Mouse (Mus musculus): ENCODE measurements around the gene Eml6.

DNA sequence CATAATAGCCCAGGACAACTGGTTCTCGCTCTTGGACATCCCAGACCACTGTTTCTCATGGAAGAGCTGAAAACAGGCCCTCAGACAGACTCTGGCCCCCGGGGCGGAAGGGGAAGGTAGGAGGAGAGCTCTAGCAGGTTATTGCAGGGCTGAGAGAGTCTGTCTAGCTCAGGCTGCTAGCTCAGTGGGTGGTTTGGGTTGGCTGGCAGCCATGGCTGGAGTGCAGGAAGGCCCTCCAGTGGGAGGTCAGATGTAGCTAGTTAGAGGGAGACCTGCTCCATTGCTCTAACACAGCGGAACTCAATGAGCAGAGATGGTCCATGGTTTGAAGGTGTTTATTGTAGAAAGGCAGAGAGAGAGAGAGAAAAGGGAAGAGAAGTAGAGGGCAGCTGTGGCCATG, 112.7 kb downstream of the Eml6 start:
- TF ChIP-seq CTCF (IDR thresholded peaks at IDR 0.05; ENCODE audit: control insufficient read depth, insufficient read depth, insufficient read length) (no peak), MYOG (IDR thresholded peaks at IDR 0.05; ENCODE audit: control insufficient read depth, extremely low read depth, insufficient read length) (no peak), CEBPB (IDR thresholded peaks at IDR 0.05; ENCODE audit: low read depth) (no peak), USF1 (IDR thresholded peaks at IDR 0.05; ENCODE audit: low read depth) (no peak)
